Mouse (Mus musculus): Measurements from ENCODE around the gene Gm12394. TPM values are rescaled to one million over a fixed set of nuclear protein-coding genes. Genes with fewer than 3 reads are reported as not detected.
"Not testable (repeated sequence)": the region's sequence is repeated elsewhere in the genome, so short reads cannot be mapped to it uniquely, and the experiment has no call there.

The Gm12394 gene
- polyA plus RNA-seq, 1 experiment = not detected

DNA sequence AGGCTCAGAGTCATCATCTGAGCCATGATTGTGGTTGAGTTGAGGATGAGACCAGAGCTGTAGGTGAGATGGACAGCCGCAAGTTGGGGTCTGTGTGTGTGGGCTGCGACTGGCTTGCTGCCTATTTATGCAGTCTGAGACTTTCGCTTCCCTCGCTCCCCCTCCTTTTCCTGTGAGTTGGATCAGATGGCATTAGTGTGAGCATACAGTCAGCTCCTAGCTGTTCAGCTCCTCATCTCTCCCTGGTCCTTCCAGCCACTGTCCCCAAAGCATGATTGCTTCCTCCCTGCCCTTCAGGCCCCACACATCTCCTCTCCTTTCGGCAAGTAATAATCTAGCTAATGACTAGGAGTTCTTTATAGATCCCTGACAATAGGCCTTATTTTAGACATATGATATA, 82.7 kb downstream of the Gm12394 start, which contains the start of gene Ccl21a:
Gene Ccl21a, minus strand, starts transcription at position 101 of the 400 bp plus-strand sequence.
- not testable (repeated sequence) for H3K79me3 ChIP-seq (ENCODE audit: low read depth); H3ac ChIP-seq (ENCODE audit: control insufficient read depth, insufficient read length, low read depth); H3K79me2 ChIP-seq (ENCODE audit: control insufficient read depth, insufficient read depth); H3K27me3 ChIP-seq (ENCODE audit: control insufficient read depth, insufficient read depth, insufficient read length); H3K4me3 ChIP-seq (ENCODE audit: insufficient read depth, poor library complexity, severe bottlenecking); H3K36me3 ChIP-seq (ENCODE audit: control insufficient read depth, insufficient read depth)

GRCm38 (mm10) chr4:42756477-42756876, 100.1 kb downstream of the Gm12394 start, which contains the start of gene Ccl19:
Ccl19 (minus strand) TSS chr4:42756577.
- not testable (repeated sequence) for H3K4me3 ChIP-seq (ENCODE audit: insufficient read depth, poor library complexity, severe bottlenecking); H3K79me3 ChIP-seq (ENCODE audit: low read depth); H3K36me3 ChIP-seq (ENCODE audit: control insufficient read depth, insufficient read depth); H3K79me2 ChIP-seq (ENCODE audit: control insufficient read depth, insufficient read depth); H3K27me3 ChIP-seq (ENCODE audit: control insufficient read depth, insufficient read depth, insufficient read length); H3ac ChIP-seq (ENCODE audit: control insufficient read depth, insufficient read length, low read depth)

DNA sequence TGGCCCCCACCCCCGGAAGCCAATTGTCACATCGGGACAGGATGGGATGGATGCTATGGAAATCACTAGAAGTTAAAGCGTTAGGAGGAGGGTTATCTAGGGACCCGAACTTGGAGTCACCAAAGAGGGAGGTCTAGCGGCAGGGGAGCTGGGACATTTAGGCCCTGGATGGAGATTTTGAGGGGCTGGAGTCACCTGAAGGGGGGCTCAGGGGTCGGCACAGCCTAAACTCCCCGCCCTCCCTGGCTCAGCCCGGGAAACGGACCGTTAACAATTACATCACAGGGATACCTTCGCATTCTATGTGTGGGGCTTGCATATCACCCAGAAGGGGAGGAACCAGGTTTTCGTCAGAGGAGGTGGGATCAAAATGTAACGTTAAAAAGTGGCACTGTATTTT, 121.3 kb downstream of the Gm12394 start, which contains the start of gene 4930578G10Rik:
Gene 4930578G10Rik, plus strand, starts transcription at position 301 of the 400 bp plus-strand sequence.
- not testable (repeated sequence) for H3K79me3 ChIP-seq (ENCODE audit: low read depth); H3K4me3 ChIP-seq (ENCODE audit: insufficient read depth, poor library complexity, severe bottlenecking); H3ac ChIP-seq (ENCODE audit: control insufficient read depth, insufficient read length, low read depth); H3K36me3 ChIP-seq (ENCODE audit: control insufficient read depth, insufficient read depth); H3K79me2 ChIP-seq (ENCODE audit: control insufficient read depth, insufficient read depth); H3K27me3 ChIP-seq (ENCODE audit: control insufficient read depth, insufficient read depth, insufficient read length)

Other genes with a start within 250 kb of the Gm12394 start
- gene Gm10591, start 244.6 kb downstream of the Gm12394 start, polyA plus RNA-seq (2012; fragmentation: generic; extraction: Trizol) = not detected
- gene Gm2564, start 227.1 kb downstream of the Gm12394 start, polyA plus RNA-seq (2012; fragmentation: generic; extraction: Trizol) = not detected
- gene Ccl27b, start 201.5 kb downstream of the Gm12394 start, polyA plus RNA-seq (2012; fragmentation: generic; extraction: Trizol) = not detected
- not detected for gene Il11ra2, start 194.9 kb downstream of the Gm12394 start, polyA plus RNA-seq (2012; fragmentation: generic; extraction: Trizol)
- not detected for gene 4930578G10Rik, start 121.2 kb downstream of the Gm12394 start, polyA plus RNA-seq (2012; fragmentation: generic; extraction: Trizol)
- not detected for gene Ccl19, start 100.2 kb downstream of the Gm12394 start, polyA plus RNA-seq (2012; fragmentation: generic; extraction: Trizol)
- gene Ccl21a, start 82.8 kb downstream of the Gm12394 start, polyA plus RNA-seq (2012; fragmentation: generic; extraction: Trizol) = not detected
- not detected for gene Fam205a1, start 2.9 kb downstream of the Gm12394 start, polyA plus RNA-seq (2012; fragmentation: generic; extraction: Trizol)
- not detected for gene Fam205c, start 17.5 kb upstream of the Gm12394 start, polyA plus RNA-seq (2012; fragmentation: generic; extraction: Trizol)
- gene Phf24, start 59.9 kb upstream of the Gm12394 start, polyA plus RNA-seq (2012; fragmentation: generic; extraction: Trizol) = not detected
- 5.3 TPM for gene Dnajb5, start 93.0 kb upstream of the Gm12394 start, polyA plus RNA-seq (2012; fragmentation: generic; extraction: Trizol)
- gene 1700022I11Rik, start 112.8 kb upstream of the Gm12394 start, polyA plus RNA-seq (2012; fragmentation: generic; extraction: Trizol) = 0.48 TPM
- gene Vcp, start 143.7 kb upstream of the Gm12394 start, polyA plus RNA-seq (2012; fragmentation: generic; extraction: Trizol) = 319 TPM
- gene Fancg, start 153.7 kb upstream of the Gm12394 start, polyA plus RNA-seq (2012; fragmentation: generic; extraction: Trizol) = 3.2 TPM
- gene Pigo, start 169.0 kb upstream of the Gm12394 start, polyA plus RNA-seq (2012; fragmentation: generic; extraction: Trizol) = 4.9 TPM
- gene Stoml2, start 174.9 kb upstream of the Gm12394 start, polyA plus RNA-seq (2012; fragmentation: generic; extraction: Trizol) = 133 TPM
- 4.8 TPM for gene Fam214b, start 189.4 kb upstream of the Gm12394 start, polyA plus RNA-seq (2012; fragmentation: generic; extraction: Trizol)
- gene Unc13b, start 202.2 kb upstream of the Gm12394 start, polyA plus RNA-seq (2012; fragmentation: generic; extraction: Trizol) = 0.08 TPM